Mouse (Mus musculus) ES-CJ7 (cell line): ENCODE results near the gene Ptger1.

ENCODE experiments used
- DNase-seq: peaks from one replicate; pipeline ENCODE4 v3.0.0; 2011; ENCODE audit warnings: low read depth, low spot score

Ptger1 gene

DNA sequence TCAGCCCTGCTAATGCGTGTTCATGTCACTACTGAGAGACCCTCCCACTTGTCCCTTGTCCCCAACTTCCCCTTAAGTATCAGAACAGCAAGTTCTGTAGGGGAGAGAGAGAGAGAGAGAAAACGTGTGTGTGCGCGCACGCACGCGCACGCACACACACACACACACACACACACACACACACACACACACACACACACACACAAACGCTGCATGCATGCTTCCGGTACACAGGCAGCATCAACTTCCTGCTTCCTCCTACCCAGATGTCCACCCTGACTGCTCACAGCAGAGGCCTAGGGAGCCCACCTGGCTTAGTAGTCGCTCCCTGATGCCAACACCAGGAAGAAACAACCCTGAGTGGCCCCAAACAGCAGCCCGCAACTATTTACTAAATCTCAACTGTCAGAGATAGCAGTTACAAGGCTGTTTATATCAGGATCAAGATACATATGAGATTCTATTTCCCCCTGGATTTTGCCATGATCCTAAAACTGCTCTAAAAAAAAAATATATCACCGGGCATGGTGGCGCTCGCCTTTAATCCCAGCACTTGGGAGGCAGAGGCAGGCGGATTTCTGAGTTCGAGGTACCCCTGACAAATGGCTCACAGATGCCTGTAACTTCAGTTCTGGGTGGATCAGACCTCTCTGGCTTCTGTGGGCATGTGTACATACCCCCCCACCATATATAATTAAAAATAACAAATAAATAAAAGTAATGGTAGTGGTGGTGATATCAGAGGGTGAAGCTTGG is 29.1 kb downstream of the Ptger1 start:
- DNase-seq = no peak

- no peak for DNase-seq
These were observed 31.1 kb downstream of the Ptger1 start for GRCm38 (mm10) chr8:83697374-83698220.

GRCm38 (mm10) chr8:83698291-83698660 is 31.8 kb downstream of the Ptger1 start:
- DNase-seq = peak; percentile 35

DNA sequence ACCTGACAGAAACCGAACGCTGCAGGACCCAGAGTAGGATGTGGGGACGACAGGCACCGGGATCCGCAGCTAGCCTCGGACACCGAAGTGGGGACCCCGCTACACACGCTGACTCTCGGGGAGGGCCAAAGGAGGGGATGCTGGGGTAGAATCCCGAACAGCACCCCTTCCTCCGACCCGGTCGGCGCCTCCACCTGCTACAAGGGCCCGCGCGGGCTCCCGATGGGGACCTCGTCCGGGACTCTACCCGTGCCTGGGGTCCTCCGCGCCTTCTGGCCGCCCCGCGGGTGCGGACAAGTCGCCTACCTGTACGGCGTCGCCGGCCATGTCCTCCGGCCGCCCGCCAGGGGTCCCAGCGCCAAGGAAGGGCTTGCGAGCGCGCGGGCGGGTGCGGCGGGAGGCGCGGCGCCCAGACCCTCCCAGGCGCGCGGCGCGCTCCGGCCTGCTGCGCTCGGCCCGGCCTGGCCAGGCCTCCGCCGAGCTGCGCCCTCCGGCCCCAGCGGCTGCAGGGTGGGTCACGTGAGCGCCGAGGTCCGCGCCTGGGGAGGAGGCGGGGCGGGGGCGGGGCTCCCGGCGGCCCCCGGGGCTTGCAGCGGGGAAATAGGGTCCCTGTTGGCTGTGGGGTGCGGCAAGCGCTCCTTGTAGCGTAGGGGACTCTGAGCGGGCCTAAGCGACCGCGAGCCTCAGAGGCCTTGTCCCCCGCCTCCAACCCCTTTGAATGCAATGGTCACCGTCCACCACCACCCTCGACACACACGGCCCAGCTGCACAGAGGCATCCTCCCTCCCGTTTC is 32.4 kb downstream of the Ptger1 start, which contains the start of gene Pkn1:
Gene Pkn1, minus strand, starts transcription at position 519 of the 793 bp plus-strand sequence.
- DNase-seq = peak; percentile 75

- no peak for DNase-seq
These were observed 33.1 kb downstream of the Ptger1 start for GRCm38 (mm10) chr8:83699566-83699965.

- no peak for DNase-seq
These were observed 34.1 kb downstream of the Ptger1 start for GRCm38 (mm10) chr8:83700423-83701085.

DNA sequence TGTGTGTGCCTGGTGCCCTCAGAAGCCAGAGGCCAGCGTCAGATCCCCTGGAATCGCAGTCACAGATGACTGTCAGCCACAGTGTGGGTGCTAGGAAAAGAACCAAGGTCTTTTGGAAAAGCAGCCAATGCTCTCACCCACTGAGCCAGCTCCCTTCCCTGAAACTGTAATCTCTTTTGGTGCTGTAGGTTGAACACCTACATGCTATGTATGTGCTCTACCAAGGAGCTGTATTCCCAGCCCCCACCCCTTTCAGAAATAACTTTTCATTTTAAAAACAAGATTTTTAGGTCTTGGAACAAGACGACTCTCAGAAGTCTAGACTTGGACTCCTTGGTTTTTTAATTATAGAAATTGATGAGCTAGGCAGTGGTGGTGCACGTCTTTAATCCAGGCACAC is 36.9 kb downstream of the Ptger1 start:
- no peak for DNase-seq

GRCm38 (mm10) chr8:83706411-83706810 is 39.9 kb downstream of the Ptger1 start:
- peak; percentile 95 for DNase-seq

GRCm38 (mm10) chr8:83707554-83707953 is 41.1 kb downstream of the Ptger1 start:
- no peak for DNase-seq

GRCm38 (mm10) chr8:83714676-83715030 is 48.2 kb downstream of the Ptger1 start:
- DNase-seq = no peak

DNA sequence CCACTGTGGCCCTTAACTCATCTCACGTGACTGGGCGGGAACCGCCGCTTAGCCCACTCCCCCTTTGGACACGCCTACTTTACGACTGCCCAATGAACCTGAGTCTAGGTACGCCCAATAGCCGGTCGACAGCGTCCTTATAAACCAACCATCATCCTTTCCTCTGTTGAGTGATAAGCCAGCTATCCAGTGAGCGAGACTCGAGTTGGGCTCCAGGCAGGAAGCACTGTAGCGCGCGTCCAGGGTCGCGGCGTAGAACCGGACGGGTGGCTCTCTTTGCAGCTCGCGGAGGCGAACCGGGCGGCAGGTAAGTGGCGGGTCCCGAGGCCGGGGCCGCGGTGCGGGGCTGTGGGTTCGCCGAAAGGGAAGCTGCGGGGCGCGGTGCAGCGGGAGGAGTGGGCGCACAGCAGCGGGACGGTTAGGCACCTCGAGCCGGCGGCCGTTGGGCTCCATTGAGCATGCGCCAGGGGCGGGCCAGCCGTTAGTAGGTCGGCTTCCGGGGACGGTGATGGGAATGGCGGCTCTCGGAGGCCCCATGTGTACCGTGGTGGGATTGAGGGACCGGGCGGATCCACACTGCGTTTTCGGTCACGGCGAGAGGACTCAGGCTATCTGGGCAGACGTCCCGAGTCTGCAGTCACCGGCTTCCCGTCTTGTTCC is 48.7 kb downstream of the Ptger1 start, which contains the start of gene Ddx39:
Gene Ddx39, plus strand, starts transcription at position 147 of the 660 bp plus-strand sequence.
- DNase-seq = peak; percentile 100

DNA sequence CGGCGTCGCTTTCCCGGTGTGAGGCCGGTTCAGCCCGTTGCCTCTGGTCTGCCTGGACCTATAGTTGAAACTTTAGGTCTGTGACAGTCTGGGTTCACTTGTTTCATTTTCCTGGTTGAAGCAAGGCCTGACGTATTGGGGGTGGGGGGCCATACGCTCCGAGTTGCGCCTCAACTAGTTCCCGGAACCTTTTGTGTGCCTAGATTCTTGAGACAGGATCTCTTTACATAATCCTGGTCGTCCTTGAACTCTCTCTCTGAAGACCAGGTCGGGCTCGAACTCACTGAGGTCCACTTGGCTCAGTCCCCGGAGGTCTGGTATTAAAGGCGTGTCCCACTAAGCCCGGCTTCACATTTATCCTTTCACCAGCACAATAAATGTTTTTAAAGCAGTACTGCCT is 49.3 kb downstream of the Ptger1 start:
- DNase-seq = peak; percentile 71

DNA sequence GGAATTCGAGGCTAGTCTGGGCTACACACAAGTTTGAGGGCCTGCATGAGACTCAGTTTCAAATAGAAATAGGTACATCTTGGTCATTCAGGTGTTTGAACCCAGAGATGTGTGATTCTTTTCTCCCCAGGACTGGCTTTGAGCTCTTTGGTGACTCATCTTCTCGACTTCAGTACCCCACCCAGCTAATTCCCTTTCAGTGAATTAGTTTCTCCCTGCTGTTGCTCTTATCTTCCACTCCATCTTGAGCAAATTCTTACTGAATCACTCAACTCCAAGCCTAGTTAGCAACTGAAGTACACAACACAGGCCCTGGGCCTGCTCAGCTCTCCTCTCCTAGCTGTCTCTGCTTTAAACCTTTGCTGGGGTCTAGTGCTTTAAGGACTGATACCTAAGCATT is 50.1 kb downstream of the Ptger1 start:
- DNase-seq = no peak

GRCm38 (mm10) chr8:83719048-83719447 is 52.6 kb downstream of the Ptger1 start:
- no peak for DNase-seq

DNA sequence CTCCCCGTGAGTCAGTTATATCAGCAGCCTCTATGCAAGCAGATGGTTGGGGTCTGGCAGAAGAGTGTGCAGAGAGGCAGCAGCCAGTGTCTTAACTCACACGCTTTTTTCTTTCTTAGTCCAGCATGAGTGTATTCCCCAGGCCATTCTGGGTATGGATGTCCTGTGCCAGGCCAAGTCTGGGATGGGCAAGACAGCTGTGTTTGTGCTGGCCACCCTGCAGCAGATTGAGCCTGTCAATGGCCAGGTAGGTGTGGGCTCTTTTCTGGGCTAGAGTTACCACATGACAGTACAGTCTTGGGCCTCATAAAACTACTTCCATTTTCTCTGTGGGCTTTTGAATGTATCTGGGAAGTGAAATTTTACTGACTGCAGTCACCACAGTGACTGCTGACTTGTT is 53.2 kb downstream of the Ptger1 start:
- DNase-seq = no peak

DNA sequence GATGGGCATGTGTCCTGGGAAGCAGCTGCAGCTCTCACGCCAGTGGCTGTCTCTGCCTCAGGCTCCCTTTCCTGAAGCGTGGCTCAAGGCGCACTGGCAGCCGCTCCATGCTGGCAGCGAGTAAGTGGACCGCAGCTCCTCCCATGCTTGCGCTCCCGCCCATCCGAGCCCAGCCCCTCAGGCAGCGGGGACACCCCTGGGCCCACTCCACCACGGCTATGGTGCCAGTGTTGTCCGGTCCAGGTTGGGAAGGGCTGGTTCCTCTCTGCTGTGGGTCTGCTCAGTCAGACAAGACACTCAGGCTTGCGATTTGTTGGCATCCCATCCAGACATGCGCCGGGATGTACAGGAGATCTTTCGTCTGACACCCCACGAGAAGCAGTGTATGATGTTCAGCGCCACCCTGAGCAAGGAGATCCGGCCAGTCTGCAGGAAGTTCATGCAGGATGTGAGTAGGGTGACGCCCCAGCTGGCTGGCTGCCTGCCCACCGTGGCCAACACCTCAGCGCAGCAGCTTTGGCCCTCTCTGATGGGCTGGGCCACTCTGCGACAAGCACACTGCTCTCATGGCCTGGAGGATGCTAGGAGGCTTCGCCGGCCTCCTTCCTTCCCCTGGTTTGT is 55.0 kb downstream of the Ptger1 start:
- DNase-seq = no peak
